Mouse (Mus musculus): ENCODE data around the gene Gm26620. TPM values are rescaled to one million over a fixed set of nuclear protein-coding genes. Genes with fewer than 3 reads are reported as not detected.

Gm26620 gene
- polyA plus RNA-seq, 1 experiment from 2014 or later, result 0.31 TPM

GRCm38 (mm10) chr1:170901536-170902238 lies 16.8 kb downstream of the Gm26620 start:
- ATAC-seq (ENCODE audit: low FRiP score), result peak; percentile 73
- Histone ChIP-seq H3K9ac (ENCODE audit: low read length) (no peak overlapping the region; the same call in 1 of the 2 replicates), H3K36me3 (ENCODE audit: control insufficient read depth, insufficient read depth, low read length) (no peaks in the 10 kb centered on the region), H3K27ac (ENCODE audit: low read depth, low read length) (no peak overlapping the region), H3K4me3 (ENCODE audit: low read depth, low read length) (peak overlapping the region; percentile 10; the same call in 1 of the 2 replicates), H3K27me3 (ENCODE audit: control insufficient read depth, insufficient read depth, low read length) (peaks cover 7% of the 10 kb centered on the region; the same call in 1 of the 2 replicates), H3K4me2 (peak overlapping the region; percentile 22; the same call in 1 of the 2 replicates), H3K9me3 (ENCODE audit: control insufficient read depth, low read length) (no peaks in the 10 kb centered on the region), H3K4me1 (ENCODE audit: control insufficient read depth, insufficient read depth, low read length) (no peaks in the 10 kb centered on the region)
- peak; percentile 98 for DNase-seq (ENCODE audit: low spot score, missing footprints)
- WGBS, result 31% methylated on average over 10 of the region's 10 CpGs

- no peak overlapping the region for H3K4me3 ChIP-seq (ENCODE audit: low read depth, low read length)
- no peak for ATAC-seq (ENCODE audit: low FRiP score)
- H3K9me3 ChIP-seq (ENCODE audit: control insufficient read depth, low read length), result no peaks in the 10 kb centered on the region
- H3K4me1 ChIP-seq (ENCODE audit: control insufficient read depth, insufficient read depth, low read length), result peaks cover 6% of the 10 kb centered on the region; the same call in 1 of the 2 replicates
- H3K27me3 ChIP-seq (ENCODE audit: control insufficient read depth, insufficient read depth, low read length), result peaks cover 25% of the 10 kb centered on the region
- H3K4me2 ChIP-seq, result no peak overlapping the region
- no peak overlapping the region for H3K9ac ChIP-seq (ENCODE audit: low read length)
- WGBS, result 84% methylated on average over 5 of the region's 5 CpGs
- no peaks in the 10 kb centered on the region for H3K36me3 ChIP-seq (ENCODE audit: control insufficient read depth, insufficient read depth, low read length)
- DNase-seq (ENCODE audit: low spot score, missing footprints), result no peak
- H3K27ac ChIP-seq (ENCODE audit: low read depth, low read length), result no peak overlapping the region
These were observed 18.6 kb downstream of the Gm26620 start for GRCm38 (mm10) chr1:170903485-170903884.

GRCm38 (mm10) chr1:170907111-170907455 lies 22.2 kb downstream of the Gm26620 start:
- Histone ChIP-seq H3K27me3 (ENCODE audit: control insufficient read depth, insufficient read depth, low read length) (peaks cover 34% of the 10 kb centered on the region), H3K4me2 (peak overlapping the region; percentile 82), H3K4me3 (ENCODE audit: low read depth, low read length) (peak overlapping the region; percentile 46), H3K27ac (ENCODE audit: low read depth, low read length) (no peak overlapping the region), H3K9ac (ENCODE audit: low read length) (peak overlapping the region; percentile 43), H3K36me3 (ENCODE audit: control insufficient read depth, insufficient read depth, low read length) (no peaks in the 10 kb centered on the region), H3K4me1 (ENCODE audit: control insufficient read depth, insufficient read depth, low read length) (peaks cover 7% of the 10 kb centered on the region; the same call in 1 of the 2 replicates), H3K9me3 (ENCODE audit: control insufficient read depth, low read length) (no peaks in the 10 kb centered on the region)
- WGBS, result 21% methylated on average over 11 of the region's 11 CpGs
- DNase-seq (ENCODE audit: low spot score, missing footprints), result peak; percentile 93
- ATAC-seq (ENCODE audit: low FRiP score), result no peak; the same call in 1 of the 2 replicates

- ATAC-seq (ENCODE audit: low FRiP score), result peak; percentile 81
- peak overlapping the region; percentile 82 for H3K4me2 ChIP-seq
- peaks cover 34% of the 10 kb centered on the region for H3K27me3 ChIP-seq (ENCODE audit: control insufficient read depth, insufficient read depth, low read length)
- WGBS, result under 1% methylated on average over 66 of the region's 71 CpGs
- no peaks in the 10 kb centered on the region for H3K9me3 ChIP-seq (ENCODE audit: control insufficient read depth, low read length)
- peak overlapping the region; percentile 43 for H3K9ac ChIP-seq (ENCODE audit: low read length)
- H3K4me1 ChIP-seq (ENCODE audit: control insufficient read depth, insufficient read depth, low read length), result peaks cover 7% of the 10 kb centered on the region; the same call in 1 of the 2 replicates
- H3K4me3 ChIP-seq (ENCODE audit: low read depth, low read length), result peak overlapping the region; percentile 46
- DNase-seq (ENCODE audit: low spot score, missing footprints), result peak; percentile 91
- H3K36me3 ChIP-seq (ENCODE audit: control insufficient read depth, insufficient read depth, low read length), result no peaks in the 10 kb centered on the region
- no peak overlapping the region for H3K27ac ChIP-seq (ENCODE audit: low read depth, low read length)
These were observed 22.8 kb downstream of the Gm26620 start for GRCm38 (mm10) chr1:170907456-170908191.

- WGBS, result 4% methylated on average over 21 of the region's 21 CpGs
- Histone ChIP-seq H3K27me3 (ENCODE audit: control insufficient read depth, insufficient read depth, low read length) (peaks cover 34% of the 10 kb centered on the region), H3K4me1 (ENCODE audit: control insufficient read depth, insufficient read depth, low read length) (peaks cover 7% of the 10 kb centered on the region; the same call in 1 of the 2 replicates), H3K9ac (ENCODE audit: low read length) (peak overlapping the region; percentile 43), H3K4me3 (ENCODE audit: low read depth, low read length) (peak overlapping the region; percentile 46), H3K4me2 (peak overlapping the region; percentile 82), H3K36me3 (ENCODE audit: control insufficient read depth, insufficient read depth, low read length) (no peaks in the 10 kb centered on the region), H3K27ac (ENCODE audit: low read depth, low read length) (no peak overlapping the region), H3K9me3 (ENCODE audit: control insufficient read depth, low read length) (no peaks in the 10 kb centered on the region)
- peak; percentile 76 for ATAC-seq (ENCODE audit: low FRiP score)
- DNase-seq (ENCODE audit: low spot score, missing footprints), result peak; percentile 92
These were observed 23.5 kb downstream of the Gm26620 start for GRCm38 (mm10) chr1:170908341-170908740.

GRCm38 (mm10) chr1:170911907-170912660 lies 27.2 kb downstream of the Gm26620 start:
- Histone ChIP-seq H3K27ac (ENCODE audit: low read depth, low read length) (no peak overlapping the region), H3K4me2 (no peak overlapping the region), H3K4me1 (ENCODE audit: control insufficient read depth, insufficient read depth, low read length) (peaks cover 7% of the 10 kb centered on the region; the same call in 1 of the 2 replicates), H3K4me3 (ENCODE audit: low read depth, low read length) (no peak overlapping the region), H3K36me3 (ENCODE audit: control insufficient read depth, insufficient read depth, low read length) (no peaks in the 10 kb centered on the region), H3K27me3 (ENCODE audit: control insufficient read depth, insufficient read depth, low read length) (peaks cover 23% of the 10 kb centered on the region), H3K9ac (ENCODE audit: low read length) (no peak overlapping the region), H3K9me3 (ENCODE audit: control insufficient read depth, low read length) (no peaks in the 10 kb centered on the region)
- ATAC-seq (ENCODE audit: low FRiP score), result no peak
- peak; percentile 51 for DNase-seq (ENCODE audit: low spot score, missing footprints)
- 84% methylated on average over 11 of the region's 11 CpGs for WGBS

GRCm38 (mm10) chr1:170912891-170913615 lies 28.2 kb downstream of the Gm26620 start, which contains the start of gene Fcrlb:
TSS of gene Fcrlb (minus strand) at chr1:170912941.
- DNase-seq (ENCODE audit: low spot score, missing footprints) (no peak), ATAC-seq (ENCODE audit: low FRiP score) (no peak)
- Histone ChIP-seq H3K4me3 (ENCODE audit: low read depth, low read length) (no peak within 1 kb of the TSS), H3K27me3 (ENCODE audit: control insufficient read depth, insufficient read depth, low read length) (peaks cover 14% of the 10 kb centered on the region), H3K4me2 (no peak within 1 kb of the TSS), H3K4me1 (ENCODE audit: control insufficient read depth, insufficient read depth, low read length) (peaks cover 5% of the 10 kb centered on the region; the same call in 1 of the 2 replicates), H3K9me3 (ENCODE audit: control insufficient read depth, low read length) (no peaks in the 10 kb centered on the region), H3K36me3 (ENCODE audit: control insufficient read depth, insufficient read depth, low read length) (no peaks in the 10 kb centered on the region), H3K27ac (ENCODE audit: low read depth, low read length) (no peak within 1 kb of the TSS), H3K9ac (ENCODE audit: low read length) (no peak within 1 kb of the TSS)
- WGBS, result 58% methylated on average over 5 of the region's 5 CpGs

GRCm38 (mm10) chr1:170915657-170916056 lies 30.8 kb downstream of the Gm26620 start:
- DNase-seq (ENCODE audit: low spot score, missing footprints), result no peak
- Histone ChIP-seq H3K9me3 (ENCODE audit: control insufficient read depth, low read length) (no peaks in the 10 kb centered on the region), H3K4me3 (ENCODE audit: low read depth, low read length) (no peak overlapping the region), H3K27me3 (ENCODE audit: control insufficient read depth, insufficient read depth, low read length) (no peaks in the 10 kb centered on the region), H3K27ac (ENCODE audit: low read depth, low read length) (no peak overlapping the region), H3K4me2 (no peak overlapping the region), H3K4me1 (ENCODE audit: control insufficient read depth, insufficient read depth, low read length) (no peaks in the 10 kb centered on the region), H3K9ac (ENCODE audit: low read length) (no peak overlapping the region), H3K36me3 (ENCODE audit: control insufficient read depth, insufficient read depth, low read length) (no peaks in the 10 kb centered on the region)
- no peak for ATAC-seq (ENCODE audit: low FRiP score)
- 81% methylated on average over 5 of the region's 5 CpGs for WGBS

All from midbrain, embryonic 11.5 days (tissue).